Mouse (Mus musculus) monocyte, adult 5-6 weeks (primary cell): Measurements from ENCODE around the gene Cyb5b. TPM values are rescaled to one million over a fixed set of nuclear protein-coding genes. Genes with fewer than 3 reads are reported as not detected.

Experiments
- ATAC-seq: fragments of 153-309, 156-312 bp; replicated peaks from 2 replicates; pipeline ENCODE4 v1.8.0; 2017; ENCODE audit warnings: mild to moderate bottlenecking; ENCODE audit not compliant: low TSS enrichment, insufficient number of reproducible peaks, severe bottlenecking, poor library complexity, low FRiP score
- total RNA-seq: library from RNA; stranded (forward); fragments of 200-1000, 200-491, 200-594 nt; gene quantifications from 3 replicates; pipeline ENCODE4 v1.2.3, GENCODE M21; 2017

Cyb5b gene
- total RNA-seq, 1 experiment from 2014 or later = 31.0 TPM

DNA sequence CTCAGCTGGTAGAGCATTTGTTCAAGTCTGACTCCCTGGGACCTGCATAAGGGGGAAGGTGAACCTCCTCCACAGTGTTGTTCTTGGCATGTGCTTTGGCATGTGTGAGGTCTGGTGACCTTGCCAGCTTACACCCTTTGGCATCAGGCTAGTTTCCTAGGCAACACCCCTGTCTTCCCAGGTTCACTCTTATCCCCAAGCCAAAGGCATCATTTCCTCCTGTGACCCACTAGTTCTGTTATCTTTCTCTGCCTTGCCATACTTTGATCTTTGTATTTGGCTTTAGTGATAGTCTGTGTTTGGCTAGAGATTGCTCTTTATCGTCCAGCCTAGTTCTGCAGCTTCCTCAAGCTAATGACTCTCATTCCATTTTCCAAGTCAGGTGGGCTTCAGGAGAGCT is 7.4 kb downstream of the Cyb5b start:
- no peak for ATAC-seq

DNA sequence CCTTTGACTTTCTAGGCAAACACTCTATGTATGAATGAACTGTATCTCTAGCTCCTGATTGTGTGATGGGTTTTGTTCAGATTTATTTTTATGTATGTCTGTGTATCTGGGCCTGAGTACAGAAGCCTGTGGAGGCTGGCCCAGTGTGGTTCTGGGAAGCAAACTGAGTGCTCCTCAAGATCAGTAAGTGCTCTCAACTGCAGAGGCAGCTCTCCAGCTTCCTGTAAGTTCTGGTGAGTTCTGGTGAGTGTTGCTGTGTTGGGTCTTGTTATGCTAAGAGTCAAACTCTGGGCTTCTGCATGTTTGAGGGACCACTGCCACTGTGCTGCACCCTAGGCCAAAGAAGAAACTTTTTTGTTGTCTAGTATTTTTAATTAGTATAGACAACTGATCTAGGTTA is 8.4 kb downstream of the Cyb5b start:
- no peak for ATAC-seq

DNA sequence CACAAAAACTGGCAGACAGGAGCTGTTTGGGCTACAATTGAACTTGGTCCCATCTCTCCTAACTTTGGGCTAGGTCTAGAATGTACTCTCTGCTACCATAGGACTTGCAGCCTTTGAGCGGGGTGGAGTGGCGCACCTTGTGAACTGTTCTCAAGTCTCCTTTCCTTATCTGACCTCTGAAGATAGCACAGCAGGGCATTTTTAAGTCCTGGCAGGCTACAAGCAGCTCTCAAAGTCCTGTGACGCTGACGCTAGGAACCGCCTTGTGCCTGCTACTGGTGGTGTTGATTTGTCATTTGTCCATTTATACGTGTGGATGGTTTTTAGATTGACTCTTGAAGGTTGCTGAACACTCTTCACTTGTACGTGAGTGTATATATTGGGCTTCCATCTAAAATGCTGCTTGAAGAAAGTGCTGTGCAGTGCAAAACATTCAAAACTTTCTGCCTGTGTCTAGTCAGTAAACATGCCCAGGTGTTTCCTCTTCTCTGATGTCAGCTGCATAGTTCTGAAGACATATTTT is 13.9 kb downstream of the Cyb5b start:
- ATAC-seq = no peak

DNA sequence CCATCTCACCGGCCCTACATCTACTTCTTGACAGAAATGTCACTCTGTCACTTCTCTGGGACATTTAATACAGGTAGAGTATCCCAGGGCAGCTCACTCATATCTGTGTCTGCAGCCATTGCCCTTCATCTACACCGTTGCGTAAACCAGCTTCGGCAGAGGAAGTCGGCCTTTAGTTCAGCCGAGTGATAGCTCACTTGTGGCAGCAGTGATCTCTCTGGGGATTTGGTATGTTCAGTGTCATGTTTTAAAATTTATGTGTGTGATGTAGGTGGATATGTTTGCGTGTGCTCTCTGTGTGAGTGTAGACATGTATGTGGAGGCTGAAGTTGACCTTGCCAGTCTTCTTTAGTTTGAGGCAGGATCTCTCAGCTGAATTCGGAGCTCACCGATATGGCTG is 15.3 kb downstream of the Cyb5b start:
- 0 out of 2 replicates have a peak, but pooled peaks have one; percentile 47 for ATAC-seq

DNA sequence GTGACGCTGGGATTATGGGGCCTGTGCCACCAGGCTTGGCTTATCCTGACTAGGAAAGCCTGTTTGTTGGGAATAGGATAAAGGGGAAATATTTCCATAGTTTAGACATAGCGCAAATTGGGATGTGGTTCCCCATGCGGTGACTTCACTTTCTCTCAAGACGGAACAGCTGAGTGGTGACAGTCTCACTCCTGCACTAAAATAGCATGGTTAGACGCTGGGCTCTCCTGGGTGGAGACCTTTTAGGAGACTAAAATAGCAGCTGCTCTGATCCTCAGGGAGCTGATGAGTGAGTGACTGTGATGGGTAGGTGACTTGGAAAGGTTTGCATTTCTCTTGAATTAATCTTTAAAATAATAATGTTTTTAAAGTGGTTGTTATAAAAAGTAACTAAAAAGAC is 17.4 kb downstream of the Cyb5b start:
- ATAC-seq = no peak

DNA sequence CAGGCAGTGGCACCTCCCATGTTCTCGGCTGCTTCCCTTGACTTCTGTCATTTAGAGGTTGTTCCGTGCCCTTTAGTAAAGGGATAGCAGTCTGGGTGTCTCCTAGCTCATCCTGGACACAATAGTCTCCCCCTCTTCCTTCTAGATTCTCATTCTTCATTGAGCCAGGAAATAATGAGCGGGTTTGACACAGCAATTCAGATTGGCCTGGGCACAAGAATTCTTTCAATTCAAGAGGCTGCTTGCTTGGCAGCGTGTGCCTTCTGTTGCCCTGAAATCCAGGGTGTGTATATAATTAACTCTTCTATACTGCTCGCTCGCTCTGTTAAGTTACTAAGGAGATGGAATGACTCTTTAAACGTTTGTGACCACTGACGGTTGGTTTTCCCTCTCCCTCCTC is 21.7 kb downstream of the Cyb5b start:
- no peak for ATAC-seq

DNA sequence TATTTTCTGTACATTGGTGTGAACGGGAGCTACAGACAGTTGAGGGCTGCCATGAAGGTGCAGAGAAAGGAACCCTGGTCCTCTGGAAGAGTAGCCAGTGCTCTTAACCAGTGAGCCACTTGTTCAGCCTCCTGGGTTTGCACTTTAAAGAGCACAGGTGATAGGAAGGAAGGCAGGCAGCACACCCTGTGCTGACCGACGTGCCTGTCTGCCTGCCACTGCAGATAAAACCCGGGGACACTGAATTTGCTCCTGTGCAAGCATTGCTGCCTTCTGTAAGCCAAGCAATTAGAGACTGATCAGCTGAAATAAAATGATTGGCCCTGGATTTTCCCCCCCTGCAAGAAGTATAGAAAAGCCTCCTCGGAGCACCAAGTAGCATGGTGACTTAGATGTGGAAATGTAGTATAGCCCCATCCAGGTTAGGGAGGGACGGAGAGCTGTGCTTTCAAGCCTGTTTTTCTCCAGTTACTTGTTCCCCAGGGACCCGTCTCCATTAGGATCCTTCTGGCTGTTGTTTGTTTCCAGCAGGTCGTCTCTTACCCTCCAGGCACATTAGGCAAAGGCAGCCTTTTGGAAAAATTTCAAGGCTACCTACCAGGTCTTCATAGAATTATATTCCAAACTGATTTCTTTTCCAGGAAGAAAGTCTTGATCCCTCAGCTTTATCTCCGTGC is 22.7 kb downstream of the Cyb5b start:
- no peak for ATAC-seq

DNA sequence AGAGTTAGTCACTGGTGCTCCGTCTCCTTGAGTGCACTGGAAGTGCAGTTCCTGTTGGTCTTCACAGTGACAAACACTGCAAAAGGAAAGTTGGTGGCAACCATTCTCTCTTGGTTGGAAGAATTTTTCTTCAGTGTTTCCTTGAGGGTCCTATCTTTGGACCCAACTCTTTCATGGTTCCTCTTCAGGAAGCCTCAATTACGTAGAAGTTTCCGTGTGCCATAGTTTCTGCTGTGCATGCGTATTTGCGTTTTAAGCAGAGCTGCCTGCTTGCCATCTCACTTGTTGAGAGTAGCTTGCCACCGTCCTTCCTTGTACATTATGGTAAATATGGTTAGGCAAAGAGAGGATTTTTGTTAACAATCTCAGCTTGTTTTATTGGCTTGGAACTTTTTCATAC is 30.7 kb downstream of the Cyb5b start:
- no peak for ATAC-seq

DNA sequence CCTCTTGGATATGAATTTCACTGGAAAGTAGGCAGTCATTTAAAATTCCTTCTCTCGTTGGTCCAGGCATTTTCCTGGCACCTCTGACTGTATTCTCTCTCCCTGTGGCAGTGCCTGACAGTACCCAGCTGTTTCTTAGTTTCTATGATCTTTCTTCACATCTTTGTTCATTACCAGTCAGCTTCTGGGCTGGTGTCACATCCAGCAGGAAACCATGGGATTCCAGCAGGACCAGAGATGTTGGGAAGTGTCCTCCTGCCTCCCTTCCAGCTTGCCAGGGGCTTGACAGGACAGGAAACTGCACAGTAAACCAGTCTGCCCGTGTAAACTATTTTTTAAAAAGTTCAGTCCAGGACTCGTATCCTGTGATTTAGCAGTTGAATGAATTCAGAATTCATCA is 34.6 kb downstream of the Cyb5b start:
- no peak for ATAC-seq

DNA sequence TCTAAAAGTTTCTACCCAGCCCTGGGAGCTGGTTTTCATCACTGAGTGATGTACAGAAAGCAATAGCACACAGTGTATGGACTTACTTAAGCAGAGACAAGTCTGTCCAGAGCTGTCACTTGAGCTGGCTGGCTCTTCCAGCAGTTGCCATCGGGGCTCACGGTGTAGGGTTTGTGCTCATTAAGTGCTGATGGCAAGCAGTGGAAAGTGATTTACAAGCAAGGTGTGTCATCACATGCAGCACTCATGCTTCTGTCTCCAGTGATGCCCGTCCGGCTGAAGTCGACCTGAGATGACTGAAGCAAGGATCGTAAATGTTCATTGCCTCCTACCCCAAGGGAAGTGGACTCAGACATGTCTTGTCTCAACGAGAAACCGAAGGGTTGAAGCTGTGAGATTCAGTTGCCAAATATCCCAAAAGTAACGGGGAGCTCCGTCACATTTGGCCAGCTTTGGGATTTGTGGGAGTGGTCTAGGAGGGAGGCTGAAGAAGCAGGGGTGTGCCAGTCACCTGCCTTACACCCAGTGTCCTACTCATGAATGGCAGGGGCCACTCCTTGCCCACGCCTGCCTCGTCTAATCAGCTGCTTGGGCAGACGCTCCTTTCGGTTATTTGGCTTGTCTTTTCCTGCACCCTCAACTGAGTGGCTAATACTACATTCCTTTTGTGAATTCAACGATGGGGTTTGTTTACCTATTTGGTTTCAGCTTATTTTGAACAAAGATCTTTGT is 36.4 kb downstream of the Cyb5b start:
- ATAC-seq = no peak

DNA sequence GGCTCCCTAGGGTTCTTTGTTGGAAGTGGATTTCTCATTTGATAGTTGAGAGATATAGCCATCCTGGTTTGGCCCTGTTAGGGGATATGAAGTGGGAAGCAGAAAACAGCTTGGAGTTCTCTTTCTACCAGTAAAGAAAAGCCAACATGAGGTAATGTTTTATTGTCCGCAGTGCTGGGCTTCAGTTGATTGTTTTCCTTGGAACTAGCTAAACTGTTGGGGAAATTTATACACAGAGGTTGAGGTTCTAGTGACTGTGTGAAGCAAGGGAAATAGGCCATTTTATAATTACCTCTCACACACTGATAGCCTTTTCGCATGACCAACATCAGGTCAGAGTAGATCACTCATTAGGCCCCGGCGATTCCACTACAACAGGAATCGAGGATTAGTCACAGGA is 37.2 kb downstream of the Cyb5b start:
- ATAC-seq = no peak

DNA sequence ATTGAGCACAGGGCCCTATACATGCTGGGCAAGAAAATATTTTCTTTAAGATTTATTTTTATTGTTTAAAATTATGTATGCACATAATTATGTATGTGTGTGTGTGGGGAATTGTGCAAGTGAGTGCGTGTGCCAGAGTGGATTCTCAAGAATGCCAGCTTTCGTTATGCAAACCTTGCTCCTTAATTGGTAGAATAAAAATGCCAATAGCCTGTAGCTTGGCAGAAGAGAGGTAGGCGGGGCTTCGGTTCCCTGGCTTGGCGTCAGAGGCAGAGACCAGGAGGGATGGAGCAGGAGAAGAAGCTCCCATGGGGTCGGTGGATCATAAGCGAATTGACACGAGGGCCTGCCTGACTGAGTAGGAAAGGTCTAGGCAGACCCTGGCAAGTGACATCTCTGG is 42.2 kb downstream of the Cyb5b start:
- ATAC-seq = no peak

DNA sequence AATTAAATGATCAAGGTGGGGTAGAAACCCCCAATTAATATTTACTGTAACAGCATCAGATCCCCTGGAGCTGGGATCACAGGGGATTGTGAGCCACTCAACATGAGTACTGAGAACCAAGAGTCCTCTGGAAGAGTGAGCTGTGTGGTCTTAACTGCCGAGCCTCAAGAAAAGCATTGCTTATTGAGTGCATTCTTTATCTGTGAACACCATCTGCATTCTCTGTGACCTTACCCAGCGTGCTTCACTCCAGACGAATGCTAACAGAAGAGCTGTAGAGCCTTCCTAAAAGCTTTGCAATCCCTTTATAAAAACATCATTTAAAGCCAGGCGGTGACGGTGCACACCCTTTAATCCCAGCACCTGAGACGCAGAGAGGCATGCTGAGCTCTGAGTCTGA is 42.9 kb downstream of the Cyb5b start:
- no peak for ATAC-seq

DNA sequence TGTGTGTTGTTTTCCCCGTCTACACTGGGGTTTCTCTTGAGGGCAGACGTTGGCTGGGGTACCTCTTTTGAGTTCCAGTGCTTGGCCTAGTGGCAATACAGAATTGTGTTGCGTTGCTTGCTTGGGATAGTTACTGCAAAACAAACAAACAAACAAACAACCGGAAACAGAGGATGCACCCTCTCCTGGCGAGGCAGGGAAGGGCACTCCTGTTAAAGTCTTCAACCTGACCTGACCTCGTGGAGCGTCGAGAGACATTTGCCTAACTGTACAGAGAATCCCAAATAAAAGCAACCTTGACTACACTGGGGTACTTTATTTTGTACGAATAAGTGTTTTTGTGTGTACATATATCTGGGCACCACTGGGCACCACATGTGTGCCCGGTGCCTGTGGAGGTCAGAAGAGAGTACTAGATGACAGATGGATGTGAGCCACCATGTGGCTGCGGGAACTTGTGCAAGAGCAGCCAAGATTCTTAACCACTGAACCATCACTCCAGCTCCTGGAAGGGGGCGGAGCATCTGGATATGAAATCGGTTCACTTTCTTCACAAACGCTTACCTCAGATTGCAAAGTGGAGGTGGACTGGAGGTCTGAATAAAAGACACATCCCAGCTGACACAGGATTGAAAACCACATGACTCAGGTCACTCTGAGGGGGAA is 44.5 kb downstream of the Cyb5b start:
- ATAC-seq = no peak

DNA sequence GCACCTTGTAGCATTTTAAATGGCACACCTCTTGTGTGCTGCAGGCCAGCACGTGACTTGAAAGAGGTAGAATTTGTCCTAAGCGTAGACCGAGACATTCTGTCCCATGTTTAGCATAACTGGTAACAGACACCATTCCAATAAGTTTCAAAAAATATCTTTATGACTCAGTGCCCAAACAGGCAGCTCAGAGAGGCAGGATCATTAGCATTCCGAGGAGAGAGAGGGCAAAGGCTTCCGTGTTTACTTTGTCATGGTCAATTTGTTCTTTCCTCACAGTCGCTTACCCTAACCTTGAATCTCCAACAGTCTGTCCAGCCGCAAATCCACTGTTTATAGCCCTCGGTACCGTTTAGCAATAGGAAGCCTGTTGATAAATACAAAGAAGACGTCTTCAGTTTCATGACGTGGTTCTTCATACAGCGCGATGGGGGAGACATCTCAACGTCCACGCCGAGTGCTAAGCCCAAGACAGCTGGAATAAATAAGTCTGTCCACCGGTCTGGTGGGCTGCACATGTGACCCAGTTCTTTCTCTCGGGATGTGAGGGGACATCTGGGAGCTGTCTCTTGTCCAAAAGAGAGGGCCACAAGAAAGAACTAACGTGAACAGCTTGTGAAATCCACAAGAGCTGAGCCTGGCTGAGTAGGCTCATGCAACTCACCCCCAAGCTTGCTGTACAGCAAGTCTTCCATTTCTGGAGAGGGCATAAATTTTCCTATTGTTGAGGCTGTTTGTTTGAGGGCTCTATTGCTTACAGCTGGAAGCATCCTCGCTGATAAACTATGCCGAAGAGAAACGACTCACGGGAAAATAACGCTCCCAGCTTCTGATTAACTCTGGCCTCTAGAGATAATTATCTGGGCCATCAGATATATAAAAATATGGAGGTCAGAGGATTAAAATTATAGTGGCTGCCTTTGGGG is 47.7 kb downstream of the Cyb5b start:
- ATAC-seq = no peak

DNA sequence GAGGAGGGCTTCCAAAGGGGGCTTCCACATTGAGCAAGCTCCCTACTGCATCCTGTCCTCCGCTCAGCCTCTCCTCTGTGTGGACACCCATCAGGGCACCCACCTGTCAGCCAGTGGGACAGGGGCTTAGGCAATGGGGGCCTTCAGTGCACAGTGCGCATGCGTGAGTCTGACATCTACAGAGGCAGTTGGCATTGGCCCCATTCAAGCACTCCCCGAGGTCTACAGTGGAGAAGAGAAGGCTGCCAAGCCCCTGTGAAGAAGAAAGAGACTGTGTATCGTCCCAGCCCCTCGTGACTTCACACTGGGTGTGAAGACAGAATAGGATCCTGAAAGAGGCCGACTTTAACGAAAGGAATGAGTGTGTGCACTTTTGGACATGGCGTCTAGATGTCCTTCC is 54.7 kb downstream of the Cyb5b start:
- no peak for ATAC-seq

DNA sequence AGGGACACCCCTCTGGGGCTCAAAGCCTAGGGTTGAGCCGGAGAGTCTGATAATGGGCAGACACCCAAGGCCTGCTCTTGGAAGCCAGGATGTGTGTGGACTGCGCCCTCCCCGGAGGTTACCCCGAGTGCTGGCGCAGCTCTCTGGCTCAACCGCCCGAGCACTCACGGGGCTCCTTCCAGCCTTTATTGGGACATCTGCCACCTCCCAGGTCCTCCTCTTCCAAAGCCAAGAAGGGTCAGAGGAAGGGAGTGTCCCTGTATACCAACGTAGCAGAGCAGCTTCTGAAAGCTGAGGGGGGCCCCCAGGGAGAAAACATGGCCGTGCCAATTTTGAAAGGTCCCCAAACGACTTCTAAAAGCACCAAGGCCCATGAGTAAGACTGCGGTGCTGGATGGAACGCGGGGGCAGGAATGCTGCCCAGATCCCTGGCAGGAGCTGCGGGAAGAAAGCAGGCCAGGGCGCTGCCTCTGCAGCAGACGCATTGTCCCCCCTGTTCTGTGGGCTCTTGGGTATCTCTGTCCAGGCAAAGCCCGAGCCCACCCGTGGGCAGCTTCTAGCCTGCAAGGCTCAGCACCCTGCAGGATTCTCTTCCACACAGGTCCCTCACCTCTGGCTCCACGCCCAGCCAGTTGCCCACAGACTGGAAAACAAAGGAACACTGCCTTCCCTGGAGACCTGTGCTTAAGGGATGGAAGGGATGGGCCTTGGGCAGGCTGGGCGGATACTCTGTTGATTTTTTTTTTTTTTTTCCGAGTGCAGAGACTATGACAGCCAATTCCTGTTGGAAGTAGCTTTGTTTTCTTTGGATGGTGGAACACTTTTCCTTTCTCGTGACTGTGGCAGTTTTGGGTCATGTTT is 55.5 kb downstream of the Cyb5b start:
- ATAC-seq = no peak
